Mouse (Mus musculus): ENCODE results near the gene Emc8. TPM values are rescaled to one million over a fixed set of nuclear protein-coding genes. Genes with fewer than 3 reads are reported as not detected.
A peak's percentile ranks its signal among the peaks of the same experiment; 100 is the strongest.
"Not testable (repeated sequence)": the region's sequence is repeated elsewhere in the genome, so short reads cannot be mapped to it uniquely, and the experiment has no call there.

The Emc8 gene
- polyA plus RNA-seq, 1 experiment from 2014 or later: 248 TPM

DNA sequence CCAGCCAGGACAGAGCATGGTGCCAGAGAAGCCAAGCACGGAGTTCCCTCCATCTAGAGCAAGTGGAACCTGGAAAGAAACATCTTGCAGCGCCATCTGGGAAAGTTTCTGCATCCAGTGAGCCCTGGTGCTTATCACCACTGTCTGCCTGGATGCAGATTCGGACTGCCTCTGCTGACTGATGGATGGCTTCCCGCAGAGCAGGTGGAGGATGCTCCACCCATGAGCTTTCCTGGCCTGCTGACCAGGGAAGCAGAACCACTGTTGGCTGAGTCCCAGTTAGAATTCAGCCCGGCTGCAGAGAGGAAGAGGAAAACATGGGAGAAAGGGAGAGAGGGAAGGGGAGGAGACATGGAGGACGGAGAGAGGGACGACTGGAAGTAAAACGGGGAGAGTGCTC is 19.4 kb upstream of the Emc8 start:
- H3K27me3 ChIP-seq (ENCODE audit: control insufficient read depth, insufficient read depth, low read depth, low read length): peaks cover 13% of the 10 kb centered on the region
- no peak overlapping the region for H3K27ac ChIP-seq (ENCODE audit: low read length)
- no peaks in the 10 kb centered on the region for H3K36me3 ChIP-seq (ENCODE audit: control insufficient read depth, insufficient read depth, low read length)
- H3K9me3 ChIP-seq (ENCODE audit: control insufficient read depth, low read length): no peaks in the 10 kb centered on the region
- 56% methylated on average over 8 of the region's 8 CpGs for WGBS
- no peak overlapping the region for H3K9ac ChIP-seq (ENCODE audit: low read length)
- ATAC-seq (ENCODE audit: low read depth): no peak
- peaks cover 5% of the 10 kb centered on the region; the same call in 1 of the 2 replicates for H3K4me1 ChIP-seq (replicated peaks; ENCODE audit: control insufficient read depth, insufficient read depth, low read length)
- H3K4me3 ChIP-seq (ENCODE audit: low read length): no peak overlapping the region
- H3K4me2 ChIP-seq (ENCODE audit: low read depth, low read length): no peak overlapping the region

DNA sequence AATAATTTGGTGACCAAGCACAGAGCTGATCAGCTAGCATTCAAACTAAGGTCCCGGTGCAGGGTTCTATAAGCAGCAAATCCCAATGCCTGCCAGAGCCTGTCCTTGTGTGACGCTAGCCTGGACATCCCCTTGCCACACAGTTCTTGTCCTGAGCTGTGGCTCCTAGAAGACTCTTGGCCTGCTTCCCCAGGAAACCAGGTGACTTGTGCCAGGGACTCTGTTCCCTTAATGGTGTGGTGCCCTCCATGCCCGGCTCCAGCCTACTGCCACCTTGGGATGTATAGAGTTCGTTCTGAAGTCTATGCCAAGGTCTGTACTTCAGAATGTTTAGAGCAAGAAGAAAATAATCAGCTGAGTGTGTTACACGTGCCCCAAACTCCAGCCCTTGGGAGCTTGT is 18.2 kb upstream of the Emc8 start:
- Histone ChIP-seq H3K36me3 (ENCODE audit: control insufficient read depth, insufficient read depth, low read length) (no peaks in the 10 kb centered on the region), H3K4me3 (ENCODE audit: low read length) (no peak overlapping the region), H3K27ac (ENCODE audit: low read length) (no peak overlapping the region), H3K9me3 (ENCODE audit: control insufficient read depth, low read length) (no peaks in the 10 kb centered on the region), H3K9ac (ENCODE audit: low read length) (no peak overlapping the region), H3K4me2 (ENCODE audit: low read depth, low read length) (no peak overlapping the region), H3K4me1 (replicated peaks; ENCODE audit: control insufficient read depth, insufficient read depth, low read length) (peaks cover 5% of the 10 kb centered on the region; the same call in 1 of the 2 replicates), H3K27me3 (ENCODE audit: control insufficient read depth, insufficient read depth, low read depth, low read length) (peaks cover 13% of the 10 kb centered on the region)
- WGBS: 82% methylated on average over 5 of the region's 5 CpGs
- ATAC-seq (ENCODE audit: low read depth): no peak

DNA sequence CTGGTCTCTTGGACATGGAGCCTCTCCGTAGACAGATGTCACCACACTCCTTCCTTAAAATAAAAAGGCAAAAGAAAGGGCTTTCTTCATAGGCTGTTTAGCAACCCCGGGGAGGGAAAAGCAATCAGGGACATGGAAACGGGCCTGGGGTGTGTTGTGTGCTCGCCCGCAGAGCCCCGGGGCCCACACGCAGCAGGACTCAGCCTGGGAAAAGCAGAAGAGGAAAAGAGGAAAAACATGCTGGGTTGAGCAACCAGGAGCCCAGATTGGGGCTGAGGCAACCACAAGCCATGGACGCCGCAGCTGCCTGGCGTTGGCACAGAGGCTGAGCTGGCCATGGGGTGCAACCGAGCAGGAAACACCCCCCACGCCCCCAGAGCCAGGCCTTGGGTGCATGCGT is 17.7 kb upstream of the Emc8 start:
- Histone ChIP-seq H3K9ac (ENCODE audit: low read length) (no peak overlapping the region), H3K9me3 (ENCODE audit: control insufficient read depth, low read length) (no peaks in the 10 kb centered on the region), H3K36me3 (ENCODE audit: control insufficient read depth, insufficient read depth, low read length) (no peaks in the 10 kb centered on the region), H3K27ac (ENCODE audit: low read length) (no peak overlapping the region), H3K27me3 (ENCODE audit: control insufficient read depth, insufficient read depth, low read depth, low read length) (peaks cover 13% of the 10 kb centered on the region), H3K4me2 (ENCODE audit: low read depth, low read length) (no peak overlapping the region), H3K4me3 (ENCODE audit: low read length) (no peak overlapping the region), H3K4me1 (replicated peaks; ENCODE audit: control insufficient read depth, insufficient read depth, low read length) (peaks cover 5% of the 10 kb centered on the region; the same call in 1 of the 2 replicates)
- WGBS: 80% methylated on average over 13 of the region's 13 CpGs
- ATAC-seq (ENCODE audit: low read depth): peak; percentile 10; the same call in 1 of the 2 replicates

DNA sequence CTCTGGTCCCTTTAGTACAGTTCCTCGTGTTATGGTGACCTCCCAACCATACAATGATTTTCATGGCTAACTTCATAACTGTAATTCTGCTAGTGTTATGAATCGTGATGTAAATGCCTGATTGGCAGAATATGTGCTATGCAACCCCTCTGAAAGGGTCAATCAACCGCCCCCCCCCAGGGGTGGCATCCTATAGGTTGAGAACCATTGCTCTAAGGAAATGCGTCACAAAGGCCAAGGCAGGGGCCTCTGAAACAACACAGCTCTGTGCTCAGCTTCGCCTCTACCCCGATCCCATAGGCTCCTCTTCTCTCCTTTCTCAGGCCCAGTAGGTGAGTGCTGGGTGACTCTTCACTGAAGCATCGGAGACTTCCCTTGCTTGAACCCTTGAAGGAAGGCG is 17.2 kb upstream of the Emc8 start:
- peaks cover 5% of the 10 kb centered on the region; the same call in 1 of the 2 replicates for H3K4me1 ChIP-seq (replicated peaks; ENCODE audit: control insufficient read depth, insufficient read depth, low read length)
- H3K27ac ChIP-seq (ENCODE audit: low read length): peak overlapping the region; percentile 46; the same call in 1 of the 2 replicates
- no peaks in the 10 kb centered on the region for H3K36me3 ChIP-seq (ENCODE audit: control insufficient read depth, insufficient read depth, low read length)
- H3K4me2 ChIP-seq (ENCODE audit: low read depth, low read length): no peak overlapping the region
- H3K9ac ChIP-seq (ENCODE audit: low read length): no peak overlapping the region; the same call in 1 of the 2 replicates
- WGBS: 84% methylated on average over 8 of the region's 8 CpGs
- ATAC-seq (ENCODE audit: low read depth): no peak
- peaks cover 13% of the 10 kb centered on the region for H3K27me3 ChIP-seq (ENCODE audit: control insufficient read depth, insufficient read depth, low read depth, low read length)
- H3K9me3 ChIP-seq (ENCODE audit: control insufficient read depth, low read length): no peaks in the 10 kb centered on the region
- no peak overlapping the region for H3K4me3 ChIP-seq (ENCODE audit: low read length)

DNA sequence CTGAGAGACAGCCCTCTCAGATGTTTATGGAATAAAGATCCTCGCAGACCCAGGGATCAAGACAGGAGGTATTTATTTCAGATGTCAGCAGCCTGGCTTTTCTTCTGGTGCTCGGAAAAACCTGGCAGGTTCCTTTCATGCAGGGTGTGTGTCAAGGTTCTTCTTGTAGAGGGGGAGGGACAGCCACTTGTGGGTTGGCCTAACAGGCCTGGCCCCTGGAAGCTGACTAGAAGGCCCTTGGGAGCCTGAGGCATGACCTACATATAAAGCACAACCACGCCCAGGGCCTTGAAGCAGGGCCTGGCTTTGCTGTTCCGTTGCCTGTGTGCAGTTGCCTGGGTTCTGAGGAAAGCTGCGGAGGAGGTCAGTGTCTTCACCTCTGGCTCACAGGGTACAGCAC is 16.7 kb upstream of the Emc8 start:
- 61% methylated on average over 5 of the region's 5 CpGs for WGBS
- Histone ChIP-seq H3K9me3 (ENCODE audit: control insufficient read depth, low read length) (no peaks in the 10 kb centered on the region), H3K4me2 (ENCODE audit: low read depth, low read length) (no peak overlapping the region), H3K27ac (ENCODE audit: low read length) (no peak overlapping the region), H3K27me3 (ENCODE audit: control insufficient read depth, insufficient read depth, low read depth, low read length) (peaks cover 12% of the 10 kb centered on the region), H3K4me3 (ENCODE audit: low read length) (no peak overlapping the region), H3K36me3 (ENCODE audit: control insufficient read depth, insufficient read depth, low read length) (no peaks in the 10 kb centered on the region), H3K4me1 (replicated peaks; ENCODE audit: control insufficient read depth, insufficient read depth, low read length) (peaks cover 5% of the 10 kb centered on the region; the same call in 1 of the 2 replicates), H3K9ac (ENCODE audit: low read length) (no peak overlapping the region; the same call in 1 of the 2 replicates)
- peak; percentile 26; the same call in 1 of the 2 replicates for ATAC-seq (ENCODE audit: low read depth)

DNA sequence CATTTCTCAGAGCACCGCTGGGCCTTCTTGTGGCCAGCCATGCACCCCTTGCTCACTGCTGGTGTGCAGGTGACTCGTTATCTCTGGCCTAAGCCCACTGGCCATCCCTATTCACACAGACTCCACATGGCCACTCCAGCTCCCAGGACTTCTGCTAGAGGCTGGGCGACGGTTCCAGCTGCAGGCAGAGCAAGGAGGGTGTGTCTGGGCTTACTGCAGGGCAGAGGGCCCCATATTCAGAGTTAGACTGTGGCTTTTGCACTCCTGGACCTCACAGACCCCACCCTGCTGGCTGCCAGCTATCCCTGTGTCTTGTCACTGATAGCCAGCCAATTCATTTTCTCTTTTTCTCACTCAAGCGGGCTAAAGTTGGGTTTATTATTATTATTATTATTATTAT is 15.7 kb upstream of the Emc8 start:
- Histone ChIP-seq H3K36me3 (ENCODE audit: control insufficient read depth, insufficient read depth, low read length) (no peaks in the 10 kb centered on the region), H3K9ac (ENCODE audit: low read length) (no peak overlapping the region), H3K4me3 (ENCODE audit: low read length) (no peak overlapping the region), H3K4me2 (ENCODE audit: low read depth, low read length) (no peak overlapping the region), H3K27me3 (ENCODE audit: control insufficient read depth, insufficient read depth, low read depth, low read length) (peaks cover 11% of the 10 kb centered on the region), H3K4me1 (replicated peaks; ENCODE audit: control insufficient read depth, insufficient read depth, low read length) (peaks cover 5% of the 10 kb centered on the region; the same call in 1 of the 2 replicates), H3K27ac (ENCODE audit: low read length) (no peak overlapping the region), H3K9me3 (ENCODE audit: control insufficient read depth, low read length) (no peaks in the 10 kb centered on the region)
- 69% methylated on average over 5 of the region's 5 CpGs for WGBS
- no peak for ATAC-seq (ENCODE audit: low read depth)

DNA sequence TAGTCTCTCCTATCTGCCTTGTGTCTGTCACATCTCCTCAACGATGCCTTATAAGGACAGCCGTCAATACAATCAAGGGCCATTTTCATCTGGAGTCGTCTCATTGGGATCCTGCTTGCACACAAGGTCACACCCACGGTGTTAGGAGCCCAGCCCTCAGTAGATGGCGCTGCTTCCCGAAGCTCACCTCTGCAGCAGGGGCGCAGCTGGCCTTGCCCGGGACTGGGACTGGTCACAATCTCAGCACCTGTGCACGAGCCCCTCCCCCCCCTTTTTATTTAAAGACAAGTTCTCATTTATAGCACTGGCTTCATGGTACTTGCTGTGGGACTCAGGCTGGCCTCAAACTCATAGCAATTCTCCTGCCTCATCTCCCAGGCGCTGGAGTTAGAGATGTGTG is 15.2 kb upstream of the Emc8 start:
- 14% methylated on average over 10 of the region's 10 CpGs for WGBS
- H3K36me3 ChIP-seq (ENCODE audit: control insufficient read depth, insufficient read depth, low read length): no peaks in the 10 kb centered on the region
- H3K4me2 ChIP-seq (ENCODE audit: low read depth, low read length): no peak overlapping the region
- peaks cover 5% of the 10 kb centered on the region; the same call in 1 of the 2 replicates for H3K4me1 ChIP-seq (replicated peaks; ENCODE audit: control insufficient read depth, insufficient read depth, low read length)
- no peaks in the 10 kb centered on the region for H3K9me3 ChIP-seq (ENCODE audit: control insufficient read depth, low read length)
- H3K4me3 ChIP-seq (ENCODE audit: low read length): no peak overlapping the region
- no peak overlapping the region for H3K9ac ChIP-seq (ENCODE audit: low read length)
- H3K27ac ChIP-seq (ENCODE audit: low read length): no peak overlapping the region
- H3K27me3 ChIP-seq (ENCODE audit: control insufficient read depth, insufficient read depth, low read depth, low read length): peaks cover 8% of the 10 kb centered on the region
- ATAC-seq (ENCODE audit: low read depth): peak; percentile 37; the same call in 1 of the 2 replicates

DNA sequence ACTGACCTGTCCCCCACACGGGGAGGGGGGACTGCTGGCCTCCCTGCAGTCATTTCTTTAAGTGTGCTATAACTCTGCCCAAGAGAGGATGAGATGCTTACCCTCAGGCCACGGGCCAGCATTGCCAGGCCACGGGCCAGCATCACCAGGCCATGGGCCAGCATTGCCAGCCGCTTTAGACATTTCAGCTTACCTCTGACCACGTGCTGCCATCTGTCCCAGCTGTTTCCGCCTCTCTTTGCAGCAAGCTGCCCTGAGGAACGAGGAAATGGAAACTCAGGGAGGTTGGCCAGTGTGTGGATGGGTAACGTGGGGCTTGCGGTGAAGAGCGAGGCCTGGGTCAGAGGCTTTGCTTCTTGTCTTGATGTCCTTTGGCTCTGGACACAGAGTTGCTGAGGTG is 12.7 kb upstream of the Emc8 start:
- Histone ChIP-seq H3K9ac (ENCODE audit: low read length) (no peak overlapping the region), H3K27ac (ENCODE audit: low read length) (no peak overlapping the region), H3K4me2 (ENCODE audit: low read depth, low read length) (no peak overlapping the region), H3K4me3 (ENCODE audit: low read length) (no peak overlapping the region), H3K4me1 (replicated peaks; ENCODE audit: control insufficient read depth, insufficient read depth, low read length) (peaks cover 5% of the 10 kb centered on the region; the same call in 1 of the 2 replicates), H3K36me3 (ENCODE audit: control insufficient read depth, insufficient read depth, low read length) (no peaks in the 10 kb centered on the region), H3K27me3 (ENCODE audit: control insufficient read depth, insufficient read depth, low read depth, low read length) (no peaks in the 10 kb centered on the region), H3K9me3 (ENCODE audit: control insufficient read depth, low read length) (no peaks in the 10 kb centered on the region)
- no peak for ATAC-seq (ENCODE audit: low read depth)
- WGBS: 76% methylated on average over 10 of the region's 10 CpGs

DNA sequence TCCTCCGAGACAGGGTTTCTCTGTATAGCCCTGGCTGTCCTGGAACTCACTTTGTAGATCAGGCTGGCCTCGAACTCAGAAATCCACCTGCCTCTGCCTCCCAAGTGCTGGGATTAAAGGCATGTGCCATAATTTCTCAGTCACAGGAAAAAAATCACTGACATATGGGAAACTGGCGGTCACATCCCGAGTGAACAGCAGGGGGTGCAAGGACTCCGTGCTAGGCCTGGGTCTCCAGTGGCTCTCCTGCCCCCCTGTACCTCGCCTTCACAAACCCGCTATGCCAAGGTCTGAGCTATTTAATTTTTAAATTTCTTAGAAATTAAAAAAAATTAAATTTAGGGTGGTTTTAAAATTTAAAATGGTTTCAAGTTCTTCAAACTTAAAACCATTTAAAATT is 12.0 kb upstream of the Emc8 start:
- not testable (repeated sequence) for H3K4me3 ChIP-seq (ENCODE audit: low read length); H3K4me2 ChIP-seq (ENCODE audit: low read depth, low read length); H3K9ac ChIP-seq (ENCODE audit: low read length); H3K9me3 ChIP-seq (ENCODE audit: control insufficient read depth, low read length); H3K4me1 ChIP-seq (replicated peaks; ENCODE audit: control insufficient read depth, insufficient read depth, low read length); H3K36me3 ChIP-seq (ENCODE audit: control insufficient read depth, insufficient read depth, low read length); H3K27me3 ChIP-seq (ENCODE audit: control insufficient read depth, insufficient read depth, low read depth, low read length); H3K27ac ChIP-seq (ENCODE audit: low read length)
- WGBS: 40% methylated on average over 7 of the region's 7 CpGs
- 0 out of 2 replicates have a peak, but pooled peaks have one; percentile 44 for ATAC-seq (ENCODE audit: low read depth)
